Mouse (Mus musculus) v-Abl transformed pro-B cells (cell line): ENCODE measurements around the gene Dzip1l.

Experiments
- in situ Hi-C, 2 experiments: fragments of 400-800 bp; cut with MboI; formaldehyde crosslinking; loops; one replicate each; pipeline ENCODE4 v1.15.1; 2025; ENCODE audit not compliant: unreplicated experiment in 2 of 2

Dzip1l gene

DNA sequence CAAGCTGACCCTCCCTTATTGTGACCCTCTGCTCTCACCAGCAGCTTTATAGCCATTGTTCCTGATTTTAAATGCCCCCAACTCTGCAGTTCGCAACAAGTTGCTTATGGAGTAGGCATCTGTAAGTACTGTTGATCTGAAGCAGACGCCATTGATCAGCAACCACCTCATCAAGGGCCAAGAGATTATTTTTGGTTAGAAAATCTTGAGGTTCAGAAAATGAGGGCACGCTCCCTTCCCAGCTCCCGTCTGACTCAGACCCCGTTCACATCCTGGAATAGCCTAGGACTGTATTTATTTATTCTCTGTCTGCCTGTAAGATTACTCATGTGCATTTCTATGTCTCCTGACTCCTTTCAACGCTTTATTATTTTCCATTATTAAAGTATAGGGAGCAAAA is 16.1 kb downstream of the Dzip1l start:
- in situ Hi-C loops = no loop called here

DNA sequence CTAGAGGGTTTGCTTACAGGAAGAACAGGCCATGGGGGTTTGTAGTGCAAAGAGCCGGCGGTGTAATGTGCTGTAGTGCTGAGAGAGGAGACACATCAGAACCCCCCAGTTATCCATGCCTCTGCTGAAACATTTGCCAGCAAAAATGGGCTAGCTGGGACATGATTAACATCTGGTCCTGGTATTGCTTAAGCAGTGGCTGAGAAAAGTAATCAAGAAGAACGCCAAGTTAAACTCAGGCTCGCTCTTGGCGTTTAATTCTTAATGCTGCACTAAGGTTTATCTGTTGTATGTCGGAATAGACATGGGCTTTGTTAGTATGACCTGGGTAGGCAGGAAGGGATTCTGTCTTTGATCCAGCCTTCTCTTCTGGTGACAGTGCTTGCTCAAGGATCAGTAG is 16.8 kb downstream of the Dzip1l start:
- in situ Hi-C loops = no loop called here

DNA sequence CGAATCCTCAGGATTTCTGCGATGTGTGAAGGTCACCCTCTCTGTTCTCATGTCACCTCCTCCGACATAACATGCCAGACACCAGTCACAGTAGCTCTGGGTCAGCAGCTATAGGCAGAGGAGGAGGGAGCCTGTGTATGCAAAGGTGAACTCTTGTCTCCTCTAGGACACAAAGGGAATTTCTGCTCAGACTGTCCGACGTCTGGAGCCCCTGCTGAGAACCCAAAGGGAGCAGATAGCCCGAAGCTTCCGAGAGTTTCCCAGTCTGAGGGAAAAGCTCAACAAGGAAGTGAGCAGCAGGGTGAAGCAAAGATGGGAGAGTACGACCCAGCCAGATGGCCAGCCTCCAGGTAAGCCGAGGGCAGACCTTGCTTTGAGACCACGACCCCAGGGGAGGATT is 31.5 kb downstream of the Dzip1l start:
- in situ Hi-C loops = loop anchor here (5.0 kb wide), 2 partner anchors 203 to 598 kb away; no protein-coding TSS in a partner anchor

DNA sequence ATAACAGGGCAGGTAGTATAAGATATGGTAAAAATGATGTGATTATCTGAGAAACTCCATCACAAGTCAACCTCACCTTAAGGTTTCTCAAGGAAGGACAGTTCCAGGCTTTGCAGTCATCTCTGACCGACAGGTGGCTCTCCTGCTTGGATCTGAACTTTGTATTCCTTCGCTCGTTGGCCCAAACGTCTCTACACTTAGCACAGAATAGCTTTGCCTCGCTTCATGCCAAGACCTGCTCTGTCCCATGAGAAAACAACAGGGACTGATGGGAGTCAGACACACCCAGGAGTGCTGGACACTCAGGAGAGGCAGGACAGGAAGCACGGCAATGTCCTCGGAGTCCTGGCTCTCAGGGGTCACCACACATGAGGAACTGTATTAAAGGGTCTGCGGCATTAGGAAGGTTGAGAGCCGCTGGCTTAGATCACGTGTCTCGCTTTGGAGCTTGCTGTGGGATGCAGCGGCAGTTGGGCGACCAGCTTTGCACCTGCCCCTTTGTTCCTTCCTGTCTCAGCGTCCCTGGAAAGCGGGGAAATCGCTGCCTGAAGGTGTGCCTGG is 32.4 kb downstream of the Dzip1l start:
- in situ Hi-C loops = loop anchor here (5.0 kb wide), 2 partner anchors 204 to 599 kb away; no protein-coding TSS in a partner anchor

DNA sequence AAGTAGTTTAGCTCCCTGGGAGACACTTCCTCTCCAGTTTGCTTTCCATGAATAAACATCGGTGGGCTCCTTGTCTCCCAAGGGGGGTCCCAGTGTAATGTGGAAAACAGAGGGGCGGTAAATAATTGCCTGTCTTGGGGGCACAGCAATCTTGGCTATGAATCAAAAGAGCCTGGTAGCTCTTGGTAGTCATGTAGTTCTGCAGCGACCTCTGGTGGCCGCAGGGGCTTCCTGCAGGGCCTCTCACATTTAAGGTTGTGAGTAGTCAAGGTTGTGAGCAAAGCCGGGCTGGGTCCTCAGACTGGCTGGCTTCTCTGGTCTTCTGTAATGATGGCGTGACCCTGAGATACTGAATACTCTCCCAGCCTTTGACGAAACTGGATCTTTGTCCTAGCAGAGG is 33.1 kb downstream of the Dzip1l start:
- in situ Hi-C loops = loop anchor here (5.0 kb wide), 2 partner anchors 205 to 600 kb away; no protein-coding TSS in a partner anchor

DNA sequence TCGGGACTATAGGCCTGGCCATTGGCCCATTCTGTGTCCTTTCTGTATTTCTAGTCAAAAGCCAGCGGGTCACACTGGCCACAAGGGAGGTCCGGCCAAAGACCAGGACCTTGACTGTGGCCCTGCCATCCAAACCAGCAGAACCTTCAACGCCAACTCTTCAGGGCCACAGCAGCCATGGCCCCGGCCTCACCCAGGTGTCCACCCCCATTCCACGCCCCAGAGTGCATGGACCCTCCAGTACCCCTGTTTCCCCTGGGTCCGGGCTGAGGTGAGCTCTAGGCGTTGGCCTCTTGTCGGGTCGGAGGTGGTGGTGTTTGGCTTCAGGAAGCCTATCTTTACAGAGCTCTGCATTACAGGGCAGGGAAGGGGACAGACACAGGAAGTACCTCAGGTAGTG is 33.6 kb downstream of the Dzip1l start:
- in situ Hi-C loops = loop anchor here (5.0 kb wide), 2 partner anchors 206 to 601 kb away; no protein-coding TSS in a partner anchor

DNA sequence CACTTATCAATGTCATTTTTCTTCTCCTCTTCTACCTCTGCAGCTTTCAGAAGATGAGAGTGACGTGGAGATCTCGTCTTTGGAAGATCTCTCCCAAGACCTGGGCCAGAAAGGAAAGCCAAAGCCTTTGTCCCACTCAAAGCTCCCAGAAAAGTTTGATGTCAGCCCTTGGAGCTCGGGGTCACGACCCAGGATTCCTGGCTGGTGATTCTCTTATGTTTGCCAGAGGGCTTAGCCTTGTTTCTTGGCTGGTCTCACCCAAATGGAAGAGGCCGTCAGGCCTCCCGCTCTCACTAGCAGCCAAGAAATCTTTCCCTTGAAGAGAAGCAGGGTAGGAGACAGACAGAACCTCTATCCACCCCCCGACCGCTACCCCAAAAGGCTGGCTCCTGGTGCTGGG is 38.3 kb downstream of the Dzip1l start:
- in situ Hi-C loops = no loop called here

DNA sequence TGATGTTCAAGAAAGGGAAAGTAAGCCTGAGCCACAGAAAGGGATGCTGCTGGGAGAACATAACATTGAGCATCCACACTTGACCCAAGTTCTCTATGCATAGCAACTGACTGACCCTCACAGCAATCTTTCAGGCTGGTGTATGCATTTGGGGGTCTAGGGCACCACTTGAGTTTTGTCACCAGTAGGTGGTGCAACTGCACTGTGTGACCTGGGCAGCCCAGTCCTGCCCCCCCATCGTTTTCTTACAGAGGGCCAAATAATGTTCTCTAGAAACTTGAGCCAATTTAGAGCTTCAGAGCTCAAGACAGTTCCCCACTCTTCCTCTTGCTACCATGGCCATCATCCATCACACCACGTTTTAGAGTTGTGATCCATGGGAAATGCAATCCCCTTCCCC is 42.3 kb downstream of the Dzip1l start:
- in situ Hi-C loops = no loop called here

DNA sequence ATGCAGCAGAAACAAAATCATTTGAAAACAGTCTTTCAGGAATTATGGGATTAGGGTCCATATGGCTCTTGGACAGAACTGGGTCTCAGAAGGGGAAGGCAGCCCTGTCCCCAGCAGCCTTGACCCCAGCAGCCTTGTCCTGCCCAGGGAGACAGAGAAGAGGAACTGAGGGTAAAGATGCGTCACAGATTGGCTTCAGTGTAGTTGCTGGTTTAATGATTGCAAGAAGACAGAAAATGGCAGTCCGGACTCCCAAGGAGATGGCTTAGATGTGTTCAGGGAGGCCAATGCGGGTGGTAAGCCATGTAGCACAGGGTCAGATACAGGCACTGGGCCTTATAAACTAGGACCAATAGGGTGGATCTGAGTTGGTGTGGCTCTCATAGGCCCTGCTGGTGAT is 46.4 kb downstream of the Dzip1l start:
- in situ Hi-C loops = no loop called here

DNA sequence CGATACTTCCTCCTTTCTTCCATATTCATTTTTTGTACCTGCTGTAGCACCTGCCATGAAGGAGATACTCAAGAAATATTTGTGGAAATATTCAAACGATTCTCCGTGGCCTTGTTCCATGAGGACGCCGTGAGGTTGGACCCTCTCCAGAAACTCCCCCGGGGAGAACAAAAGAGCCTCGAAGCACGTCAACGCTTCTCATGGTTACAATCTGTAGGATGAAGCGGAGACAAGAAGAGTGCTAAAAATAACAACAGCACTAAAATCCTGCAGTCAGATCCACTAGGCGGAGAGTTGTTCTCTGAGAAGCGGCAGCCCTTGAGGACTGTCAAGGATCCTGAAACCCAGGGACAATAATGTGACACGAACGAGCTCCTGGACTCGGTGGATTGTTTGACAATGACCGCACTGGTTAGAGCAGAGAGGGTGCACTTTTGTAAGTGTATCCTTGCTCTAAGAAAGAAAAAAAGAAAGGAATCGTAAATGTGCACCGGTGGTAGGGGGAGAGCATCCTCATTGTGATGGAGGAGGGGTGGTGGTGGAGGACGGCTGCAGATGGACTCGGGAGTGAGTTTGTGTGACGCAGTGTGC is 52.8 kb downstream of the Dzip1l start:
- in situ Hi-C loops = no loop called here

DNA sequence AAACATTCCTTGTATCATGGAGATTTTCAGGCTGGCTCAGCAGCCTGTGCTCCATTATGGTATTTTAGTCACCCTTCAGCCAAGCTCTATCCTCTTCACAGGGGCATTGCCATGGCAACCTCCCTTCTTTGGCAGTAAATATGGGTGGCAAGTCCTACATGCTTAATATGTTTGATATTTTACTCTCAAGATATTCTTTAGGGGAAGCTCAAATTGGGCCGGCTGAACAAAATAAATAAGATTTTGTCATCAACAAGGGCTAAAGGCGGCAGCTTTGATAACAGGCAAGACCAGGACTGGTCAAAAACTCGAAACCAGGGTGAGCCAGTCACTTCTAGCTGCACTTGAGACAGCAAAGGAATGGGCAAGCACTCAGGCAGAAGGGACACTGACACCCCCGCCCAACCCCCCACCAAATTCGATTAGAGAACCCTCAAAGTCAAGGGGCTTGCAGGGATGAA is 55.8 kb downstream of the Dzip1l start:
- in situ Hi-C loops = no loop called here

DNA sequence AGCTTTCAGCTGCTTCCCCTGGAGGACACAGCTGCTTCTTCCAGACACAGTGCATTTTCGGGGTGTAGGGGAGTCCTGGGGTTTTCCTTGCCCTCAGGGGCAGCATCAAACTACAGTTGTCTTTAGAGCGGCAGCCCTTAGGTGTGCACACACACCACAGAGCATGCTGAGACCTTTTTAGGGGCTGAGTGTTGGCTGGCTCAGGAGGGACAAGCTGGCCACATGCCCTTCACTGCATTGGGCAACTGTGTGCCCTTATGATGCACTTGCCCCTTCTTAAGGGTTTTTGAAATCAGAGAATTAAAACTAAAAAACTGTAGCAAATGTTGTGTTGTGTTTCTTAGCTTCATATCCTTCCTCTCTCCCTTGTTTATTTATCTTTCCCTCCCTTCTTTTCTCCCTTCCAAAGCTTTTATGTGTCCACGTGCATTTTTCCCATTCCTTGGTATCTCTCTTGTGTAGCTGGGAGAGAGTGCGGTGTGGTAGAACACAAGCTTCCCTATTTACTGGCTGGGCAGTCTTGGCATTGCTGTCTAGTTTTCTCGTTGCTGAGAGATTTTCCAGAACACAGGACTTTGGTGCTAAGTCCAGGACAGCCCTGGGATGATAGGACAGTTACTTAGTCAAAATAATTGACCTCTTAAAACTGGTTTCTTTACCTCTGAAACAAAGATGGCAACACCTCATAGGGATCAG is 56.4 kb downstream of the Dzip1l start:
- in situ Hi-C loops = no loop called here

DNA sequence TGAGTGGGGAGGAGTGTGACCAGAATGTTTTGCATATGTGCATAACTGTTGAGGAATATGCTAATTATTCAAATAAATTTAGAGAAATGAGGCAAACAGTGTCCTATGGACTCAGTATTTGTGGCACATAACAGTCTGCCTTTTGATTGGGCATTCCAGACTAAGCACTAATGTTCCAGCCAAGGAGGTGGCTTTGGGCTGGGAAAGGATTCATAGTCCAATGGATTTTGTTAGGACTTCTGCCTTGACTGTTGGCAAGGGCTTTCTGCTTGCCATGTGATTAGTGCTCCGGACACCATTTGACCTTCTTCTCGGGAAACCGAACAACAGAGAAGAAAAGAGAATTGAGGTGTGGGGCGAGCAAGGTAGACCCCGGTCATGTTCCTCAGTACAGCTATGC is 60.5 kb downstream of the Dzip1l start:
- in situ Hi-C loops = no loop called here

DNA sequence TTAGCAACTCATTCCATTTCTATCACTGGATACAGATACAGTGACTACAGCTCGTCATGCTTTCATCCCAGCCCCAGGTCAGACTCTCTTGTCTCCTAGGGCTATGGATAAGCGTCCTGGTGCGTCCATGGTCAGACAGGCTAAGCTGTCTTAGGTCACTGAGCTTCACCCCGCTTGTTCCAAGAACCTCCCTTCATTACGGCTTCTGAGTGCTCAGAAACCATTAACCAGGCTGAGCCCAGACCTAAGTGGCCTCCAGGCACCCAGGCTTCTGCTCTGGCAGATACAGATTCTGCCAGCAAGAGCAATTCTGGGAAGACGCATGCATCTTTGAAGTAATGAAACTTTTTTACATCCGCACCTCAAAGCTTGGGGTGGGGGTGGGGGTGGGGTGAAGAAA is 61.1 kb downstream of the Dzip1l start:
- in situ Hi-C loops = no loop called here

DNA sequence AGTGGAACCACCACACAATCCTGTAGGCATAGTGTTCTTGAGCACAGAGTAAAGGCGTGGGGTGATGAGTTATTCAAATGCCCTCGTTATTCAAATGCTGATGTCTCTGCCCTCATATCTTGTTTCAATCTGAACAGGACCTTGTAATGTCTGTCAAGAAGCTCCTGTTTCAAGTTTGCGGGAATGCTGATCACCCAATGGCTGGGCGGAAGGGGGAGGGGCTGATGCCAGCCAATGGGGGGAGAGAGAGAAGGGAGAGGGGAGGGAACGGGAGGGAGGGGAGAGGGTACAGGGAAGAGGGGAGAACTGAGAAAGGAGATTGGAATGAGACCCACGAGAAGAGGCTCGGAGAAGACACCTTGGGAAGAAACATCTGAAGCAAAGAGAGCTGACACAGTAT is 65.7 kb downstream of the Dzip1l start:
- in situ Hi-C loops = no loop called here

DNA sequence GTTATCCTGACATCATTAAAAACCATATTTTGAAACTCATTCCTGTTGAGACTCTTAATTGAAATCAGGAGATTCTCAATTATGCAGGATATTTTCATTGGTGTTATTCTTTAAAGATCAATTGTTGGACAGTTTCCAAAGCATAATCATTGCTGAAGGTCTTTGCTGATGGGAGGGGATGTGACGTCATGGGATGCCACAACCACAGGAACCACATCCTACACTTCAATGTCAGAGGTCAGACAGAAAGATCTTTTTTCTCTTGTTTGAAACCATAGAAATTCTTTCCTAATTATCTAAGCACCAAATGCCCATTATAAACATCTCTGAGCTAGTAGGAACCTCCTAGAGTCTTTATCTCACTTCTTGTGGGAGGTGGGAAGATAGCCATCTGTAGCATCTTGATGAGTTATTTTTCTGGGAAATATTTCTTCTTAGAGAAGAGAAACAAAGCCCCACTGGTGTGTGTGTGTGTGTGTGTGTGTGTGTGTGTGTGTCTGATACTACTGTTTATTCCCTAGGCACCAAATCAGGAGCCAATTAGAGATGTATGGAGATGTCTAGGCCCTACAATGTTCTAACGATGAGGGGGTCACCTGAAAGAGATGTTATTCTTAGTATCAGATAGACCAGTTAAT is 70.6 kb downstream of the Dzip1l start:
- in situ Hi-C loops = no loop called here

DNA sequence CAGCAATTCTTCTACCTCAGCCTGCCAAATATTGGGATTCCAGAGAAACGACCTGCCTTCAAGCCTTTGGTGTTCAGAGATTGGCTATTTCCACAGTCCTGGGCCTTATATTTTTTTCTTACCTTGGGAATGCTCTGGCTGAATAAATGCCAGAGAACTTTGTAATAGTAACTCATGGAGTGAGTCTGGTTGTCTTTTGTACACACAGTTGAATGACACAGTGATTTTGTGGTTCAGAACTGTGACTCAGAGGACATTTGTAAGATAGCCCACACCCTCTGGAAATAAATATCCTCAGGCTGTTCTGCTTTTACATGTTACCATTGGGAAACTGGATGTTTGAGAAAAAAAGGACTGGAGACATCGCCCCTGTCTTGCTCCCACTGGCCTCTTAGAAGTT is 71.9 kb downstream of the Dzip1l start:
- in situ Hi-C loops = no loop called here

DNA sequence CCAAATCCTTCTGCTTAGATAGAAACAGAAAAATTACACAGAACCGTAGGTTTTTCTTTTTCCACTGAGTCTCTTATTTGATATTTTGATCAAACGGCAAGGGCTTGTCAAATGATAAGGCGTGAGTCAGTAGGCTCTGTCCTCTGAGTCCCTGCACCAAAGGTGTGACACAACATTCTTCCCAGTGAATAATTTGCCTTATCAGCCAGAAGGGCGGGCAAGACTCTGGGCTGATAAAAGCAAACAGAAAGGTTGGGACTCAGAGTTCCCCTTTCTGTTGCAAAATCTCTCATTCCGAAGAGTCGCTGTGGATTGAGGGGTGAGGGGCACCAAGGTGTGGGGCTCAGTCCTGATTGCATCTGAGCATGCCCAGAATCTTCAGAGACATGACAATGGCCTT is 72.9 kb downstream of the Dzip1l start:
- in situ Hi-C loops = no loop called here

DNA sequence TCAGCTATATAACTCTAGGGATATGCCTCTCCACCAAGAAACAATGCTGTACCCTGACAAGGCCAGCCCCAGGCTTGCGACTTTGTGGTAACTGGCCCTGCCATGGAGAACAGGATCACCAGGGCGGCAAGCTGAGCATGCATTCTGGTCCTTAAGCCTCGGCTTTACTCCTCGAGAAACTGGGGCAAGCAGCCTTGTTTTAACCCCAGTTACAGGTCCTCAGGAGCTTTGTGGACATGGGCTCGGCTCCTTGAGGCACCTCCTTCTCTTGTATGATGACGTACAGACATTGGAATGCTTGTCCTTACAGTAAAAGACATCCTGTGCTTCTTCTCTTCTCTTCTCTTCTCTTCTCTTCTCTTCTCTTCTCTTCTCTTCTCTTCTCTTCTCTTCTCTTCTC is 74.4 kb downstream of the Dzip1l start:
- in situ Hi-C loops = no loop called here

DNA sequence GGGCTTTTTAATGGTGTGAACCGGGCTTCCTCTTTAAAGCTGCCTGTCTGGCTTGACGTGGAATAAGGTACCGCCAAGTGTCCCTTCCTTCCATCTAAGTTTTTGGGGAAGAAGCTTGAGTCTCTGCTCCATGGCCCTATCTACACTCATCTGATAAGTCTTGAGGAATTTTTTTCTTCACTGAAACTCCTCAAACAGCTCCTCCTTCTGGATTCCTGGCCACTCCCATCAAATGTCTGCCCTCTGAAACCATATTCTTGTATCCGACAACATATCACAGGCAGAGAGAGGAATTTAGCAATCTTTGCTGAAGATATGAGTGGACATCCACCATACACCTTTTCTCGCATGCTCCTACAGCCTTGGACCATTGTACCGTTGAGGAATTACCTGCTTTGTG is 77.0 kb downstream of the Dzip1l start:
- in situ Hi-C loops = no loop called here

DNA sequence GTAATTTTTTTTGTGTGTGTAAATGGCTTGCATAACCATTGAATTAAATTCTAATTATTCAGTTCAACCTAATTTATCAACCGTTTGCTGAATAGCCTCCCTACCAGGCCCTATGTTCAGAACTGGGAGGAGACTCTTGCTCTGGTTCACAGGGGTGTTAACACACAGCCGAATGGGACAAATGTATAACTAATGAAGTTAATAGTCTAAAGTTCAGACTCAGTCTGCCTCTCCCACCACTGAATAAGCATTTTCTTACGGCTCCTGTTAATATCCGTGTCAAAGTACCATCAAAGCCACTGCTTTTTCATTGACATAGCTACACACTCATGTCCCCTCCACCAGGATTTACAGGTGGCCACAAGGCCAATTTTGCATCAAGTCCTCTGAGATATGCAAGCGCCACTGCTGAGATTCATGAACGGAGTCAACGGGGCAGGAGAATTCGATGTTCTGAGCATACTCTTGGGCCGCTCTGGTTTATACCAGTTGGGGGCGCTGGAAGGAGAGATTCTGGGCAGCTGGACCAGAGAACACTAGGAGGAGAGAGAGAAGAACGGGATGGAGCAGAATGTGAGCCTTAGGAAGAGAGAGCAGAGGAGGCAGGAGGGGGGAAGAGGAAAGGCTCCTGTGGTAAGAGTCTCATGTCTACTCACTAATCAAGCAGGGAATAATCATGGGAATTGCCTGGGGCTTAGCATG is 78.3 kb downstream of the Dzip1l start:
- in situ Hi-C loops = no loop called here
